Mouse (Mus musculus): ENCODE data around the gene Sugct.

DNA sequence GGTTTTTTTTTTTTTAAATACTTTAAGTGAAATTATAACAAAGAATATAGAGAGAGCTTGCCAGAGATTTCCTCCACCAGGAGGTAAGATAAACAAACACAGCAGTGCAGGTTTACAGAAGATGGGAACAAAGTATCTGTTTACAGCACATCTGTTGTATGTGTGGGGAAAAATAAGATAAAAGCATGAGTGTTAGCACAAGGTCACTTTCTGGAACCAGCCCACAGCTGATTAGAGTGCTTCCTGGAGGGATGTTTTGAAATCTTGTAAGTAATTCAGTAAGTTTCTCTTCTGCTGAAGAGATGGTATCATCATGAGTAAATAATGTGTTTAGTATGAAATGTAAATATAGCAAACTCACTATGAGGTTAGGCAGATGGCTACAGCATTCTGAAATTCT lies 57.3 kb downstream of the Sugct start:
- TF ChIP-seq GATA1 (IDR thresholded peaks at IDR 0.05; ENCODE audit: low read length) (no peak), TAL1 (IDR thresholded peaks at IDR 0.05; ENCODE audit: low read length) (no peak)
